8 mouse cellular contexts compared by ENCODE assay signal in the genomic region with DNA sequence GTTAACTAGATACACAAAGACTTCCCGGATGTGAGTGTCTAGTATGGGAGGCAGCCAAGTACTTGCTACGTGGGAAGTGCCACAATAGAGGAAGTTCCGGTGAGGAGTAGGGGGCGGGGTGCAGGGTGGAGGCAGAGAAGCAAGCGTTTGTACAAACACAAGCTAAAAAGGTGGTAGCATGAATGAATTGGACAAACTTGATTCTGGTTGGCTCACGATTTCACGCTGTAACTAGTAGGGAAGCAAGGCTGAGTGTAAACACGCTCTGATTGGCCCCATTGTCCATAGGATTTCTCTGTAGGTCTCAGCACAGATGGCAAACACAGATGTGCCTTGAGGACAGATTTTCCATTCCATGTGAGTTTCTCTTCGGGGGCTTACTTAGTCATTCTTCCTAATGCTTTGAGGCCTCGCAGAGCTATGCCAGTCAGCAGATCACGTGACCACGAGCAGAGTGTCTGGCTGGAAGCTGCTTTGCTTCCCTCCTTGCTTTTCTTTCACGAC.
DNase-seq lines count a peak whose midpoint lies in the region; ATAC-seq and TF ChIP-seq lines count a peak whose summit lies in the region.

No protein-coding gene starts in this region.

- peak; percentile 82 for ATAC-seq in forebrain, postnatal 0 days
- ATAC-seq in megakaryocyte progenitor cell, adult 5-6 weeks (replicated peaks; ENCODE audit: poor library complexity) = peak; percentile 90
- ATAC-seq in stomach, postnatal 0 days (ENCODE audit: low FRiP score, low TSS enrichment) = peak; percentile 74

- H3K4me1 ChIP-seq in brown adipose tissue, adult 24 weeks (ENCODE audit: control insufficient read depth, insufficient read depth, insufficient read length, low read length) = no peaks in the 10 kb centered on the region
- no peaks in the 10 kb centered on the region for H3K4me1 ChIP-seq in forebrain, postnatal 0 days (ENCODE audit: insufficient read depth)
- no peaks in the 10 kb centered on the region for H3K4me1 ChIP-seq in stomach, postnatal 0 days (replicated peaks; ENCODE audit: control insufficient read depth, insufficient read depth)

- peak overlapping the region; percentile 88 for H3K27ac ChIP-seq in brown adipose tissue, adult 24 weeks (replicated peaks; ENCODE audit: low read depth, low read length)
- H3K27ac ChIP-seq in forebrain, postnatal 0 days (ENCODE audit: low read depth, low read length) = no peak overlapping the region
- no peak overlapping the region for H3K27ac ChIP-seq in stomach, postnatal 0 days (replicated peaks)

- DNase-seq in forebrain, postnatal 0 days = peak; percentile 60
- peak; percentile 64 for DNase-seq in heart, postnatal 4 days
- DNase-seq in left cerebral cortex, adult 9 months (ENCODE audit: low spot score in 2 of 2) = peak; percentile 15 to 47
- peak; percentile 41 for DNase-seq in stomach, postnatal 0 days (ENCODE audit: low spot score)
- no peak for DNase-seq in layer of hippocampus, adult 18-20 months (ENCODE audit: low spot score in 2 of 2)
- no peak for DNase-seq in urinary bladder, postnatal 14 days (ENCODE audit: low spot score)

- TF ChIP-seq CTCF in forebrain, postnatal 0 days (IDR thresholded peaks at IDR 0.05; ENCODE audit: low read depth) = no peak
- TF ChIP-seq CTCF in stomach, postnatal 0 days (IDR thresholded peaks at IDR 0.05; ENCODE audit: low read depth) = no peak

- peak overlapping the region; percentile 15 for H3K4me2 ChIP-seq in forebrain, postnatal 0 days (ENCODE audit: low read depth)
- 0 out of 2 replicates have a peak overlapping the region, but pooled peaks have one; percentile 14 for H3K4me2 ChIP-seq in stomach, postnatal 0 days (replicated peaks; ENCODE audit: low read depth)

- no peaks in the 10 kb centered on the region for H3K27me3 ChIP-seq in forebrain, postnatal 0 days (ENCODE audit: insufficient read depth, low read length)
- no peaks in the 10 kb centered on the region for H3K27me3 ChIP-seq in stomach, postnatal 0 days (ENCODE audit: control insufficient read depth, insufficient read depth, low read length)

- no peak overlapping the region for H3K9ac ChIP-seq in forebrain, postnatal 0 days
- H3K9ac ChIP-seq in stomach, postnatal 0 days (ENCODE audit: low read length) = no peak overlapping the region

- TF ChIP-seq EP300 in stomach, postnatal 0 days (optimal IDR thresholded peaks at IDR 0.05) = no peak

- H3K4me3 ChIP-seq in brown adipose tissue, adult 24 weeks (ENCODE audit: insufficient read depth, low read depth, low read length) = peak overlapping the region; percentile 26
- H3K4me3 ChIP-seq in forebrain, postnatal 0 days (ENCODE audit: low read depth, low read length) = no peak overlapping the region
- no peak overlapping the region for H3K4me3 ChIP-seq in stomach, postnatal 0 days (ENCODE audit: low read depth, low read length)

- no peaks in the 10 kb centered on the region for H3K36me3 ChIP-seq in forebrain, postnatal 0 days (ENCODE audit: insufficient read depth)
- no peaks in the 10 kb centered on the region for H3K36me3 ChIP-seq in stomach, postnatal 0 days (ENCODE audit: control insufficient read depth, insufficient read depth, low read length)

- 43% methylated on average over 13 of the region's 13 CpGs for WGBS in forebrain, postnatal 0 days
- WGBS in stomach, postnatal 0 days = 44% methylated on average over 13 of the region's 13 CpGs

- H3K9me3 ChIP-seq in forebrain, postnatal 0 days (ENCODE audit: low read length) = no peaks in the 10 kb centered on the region
- H3K9me3 ChIP-seq in stomach, postnatal 0 days (ENCODE audit: control insufficient read depth, low read length) = no peaks in the 10 kb centered on the region

Comparison
In these comparisons a context has a peak if more than half of its experiments do, and no peak if none do; other contexts are left out.
1. DNase-seq: peak in forebrain, postnatal 0 days (single experiment), heart, postnatal 4 days (single experiment), left cerebral cortex, adult 9 months (2 of 2) and stomach, postnatal 0 days (single experiment); none in layer of hippocampus, adult 18-20 months (0 of 2) and urinary bladder, postnatal 14 days (single experiment).
2. Peak in every context shown above with its lines, with median percentiles within 50 percentile points of each other: ATAC-seq.